Mouse (Mus musculus): Measurements from ENCODE around the gene 1700017N19Rik. TPM values are rescaled to one million over a fixed set of nuclear protein-coding genes. Genes with fewer than 3 reads are reported as not detected.

1700017N19Rik gene
- total and polyA plus RNA-seq, 3 experiments = not detected

DNA sequence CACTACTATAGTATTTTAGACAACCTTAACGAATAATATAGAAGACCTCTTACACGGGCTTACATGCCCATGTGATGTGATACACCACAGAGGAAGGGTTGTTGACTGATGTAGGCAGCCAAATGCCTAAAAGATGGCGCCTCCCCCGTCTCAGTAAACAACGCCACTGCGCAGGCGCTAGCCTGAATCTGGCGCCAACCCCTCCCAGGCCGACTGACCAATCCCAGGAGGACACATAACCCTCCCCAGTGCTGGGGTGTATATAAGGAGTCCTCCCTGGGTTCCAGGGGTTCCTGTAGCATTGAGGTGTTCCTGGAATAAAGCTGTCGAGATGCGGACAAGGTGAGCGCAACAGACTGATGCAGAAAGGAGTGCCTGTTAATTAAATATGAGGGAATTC is 29.8 kb downstream of the 1700017N19Rik start:
- Histone ChIP-seq H3K27ac (ENCODE audit: control insufficient read depth, low read depth, low read length) (no peak overlapping the region), H3K36me3 (ENCODE audit: control insufficient read depth in 1 of 2, insufficient read depth in 2 of 2, low read length in 2 of 2) (no peaks in the 10 kb centered on the region), H3K4me1 (ENCODE audit: control insufficient read depth in 1 of 2, insufficient read depth in 2 of 2, low read length in 2 of 2) (no peaks in the 10 kb centered on the region), H3K4me3 (ENCODE audit: control insufficient read depth in 1 of 2, insufficient read depth in 1 of 2, low read depth in 2 of 2, low read length in 2 of 2) (no peak overlapping the region), H3K79me2 (ENCODE audit: control insufficient read depth, insufficient read depth, low read length, poor library complexity) (no peaks in the 10 kb centered on the region), H3K9me3 (replicated peaks; ENCODE audit: insufficient read depth, low read length) (no peaks in the 10 kb centered on the region), H3K9ac (ENCODE audit: control insufficient read depth, low read depth, low read length, poor library complexity, severe bottlenecking) (no peak overlapping the region), H3K27me3 (ENCODE audit: control insufficient read depth in 1 of 2, insufficient read depth in 2 of 2, low read length in 2 of 2) (peaks cover 0 to 2% of the 10 kb centered on the region in 2 experiments; a peak in 3 of 4 replicates)
- no peak for DNase-seq (ENCODE audit: low read depth, low spot score)
- TF ChIP-seq SMC3 (IDR thresholded peaks at IDR 0.05; ENCODE audit: low read depth, low read length) = no peak
- no peak for TF ChIP-seq SIN3A (IDR thresholded peaks at IDR 0.05; ENCODE audit: low read length)
- no peak for TF ChIP-seq MAX (IDR thresholded peaks at IDR 0.05; ENCODE audit: low read length)
- TF ChIP-seq CHD1 (IDR thresholded peaks at IDR 0.05; ENCODE audit: low read depth, low read length) = no peak
- no peak for TF ChIP-seq MXI1 (IDR thresholded peaks at IDR 0.05; ENCODE audit: low read depth, low read length)
- TF ChIP-seq ZNF384 (IDR thresholded peaks at IDR 0.05; ENCODE audit: low read depth, low read length) = no peak
- no peak for TF ChIP-seq RAD21 (IDR thresholded peaks at IDR 0.05; ENCODE audit: low read depth, low read length)
- no peak for TF ChIP-seq ZC3H11A (IDR thresholded peaks at IDR 0.05; ENCODE audit: low read depth, low read length)
- TF ChIP-seq E2F4 (IDR thresholded peaks at IDR 0.05; ENCODE audit: borderline replicate concordance, low read depth, low read length) = no peak
- TF ChIP-seq POLR2AphosphoS5 (IDR thresholded peaks at IDR 0.05; ENCODE audit: borderline replicate concordance, low read depth, low read length) = no peak
- TF ChIP-seq MAZ (IDR thresholded peaks at IDR 0.05; ENCODE audit: low read depth, low read length) = no peak
- no peak for TF ChIP-seq NELFE (IDR thresholded peaks at IDR 0.05; ENCODE audit: low read depth, low read length)
- no peak for TF ChIP-seq UBTF (IDR thresholded peaks at IDR 0.05; ENCODE audit: borderline replicate concordance, insufficient read depth, low read depth, low read length)
- no peak for TF ChIP-seq GABPA (IDR thresholded peaks at IDR 0.05; ENCODE audit: low read depth, low read length)
- no peak for TF ChIP-seq GATA1 (IDR thresholded peaks at IDR 0.05; ENCODE audit: low read depth, low read length)
- TF ChIP-seq EP300 (IDR thresholded peaks at IDR 0.05; ENCODE audit: low read depth in 1 of 2, low read length in 2 of 2) = no peak
- no peak for TF ChIP-seq TBP (IDR thresholded peaks at IDR 0.05; ENCODE audit: low read depth, low read length)
- TF ChIP-seq CHD2 (IDR thresholded peaks at IDR 0.05; ENCODE audit: low read length) = no peak

DNA sequence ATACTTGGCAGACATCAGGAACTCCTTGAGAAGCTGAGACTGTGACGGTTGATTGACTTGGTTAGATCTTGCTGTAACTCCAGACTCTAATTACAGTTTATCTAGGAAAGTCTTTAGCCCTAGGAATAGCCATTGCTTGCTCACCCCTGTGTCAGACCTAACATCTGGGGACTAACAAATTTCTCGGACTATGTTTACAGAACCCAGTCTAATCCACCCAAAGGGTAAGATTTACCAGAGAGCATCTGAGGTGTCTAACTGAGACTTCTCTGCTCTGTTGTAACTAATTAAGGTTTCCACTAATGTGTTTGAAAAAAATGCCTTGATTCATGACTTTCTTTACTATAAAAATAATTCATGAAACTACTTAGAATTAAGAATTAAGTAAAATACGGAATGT is 32.2 kb downstream of the 1700017N19Rik start:
- H3K27ac ChIP-seq (ENCODE audit: control insufficient read depth, low read depth, low read length) = no peak overlapping the region
- H3K36me3 ChIP-seq (ENCODE audit: control insufficient read depth in 1 of 2, insufficient read depth in 2 of 2, low read length in 2 of 2) = no peaks in the 10 kb centered on the region
- TF ChIP-seq NRF1 (IDR thresholded peaks at IDR 0.05; ENCODE audit: insufficient read depth, low read depth, low read length, poor library complexity, severe bottlenecking) (no peak), RCOR1 (IDR thresholded peaks at IDR 0.05; ENCODE audit: low read depth, low read length) (no peak), RAD21 (IDR thresholded peaks at IDR 0.05; ENCODE audit: low read depth, low read length) (no peak), MXI1 (IDR thresholded peaks at IDR 0.05; ENCODE audit: low read depth, low read length) (no peak), CHD2 (IDR thresholded peaks at IDR 0.05; ENCODE audit: low read length) (no peak), TCF12 (IDR thresholded peaks at IDR 0.05; ENCODE audit: low read depth, low read length) (no peak), TBP (IDR thresholded peaks at IDR 0.05; ENCODE audit: low read depth, low read length) (no peak), BHLHE40 (IDR thresholded peaks at IDR 0.05; ENCODE audit: borderline replicate concordance, low read depth, low read length) (no peak), POLR2AphosphoS5 (IDR thresholded peaks at IDR 0.05; ENCODE audit: borderline replicate concordance, low read depth, low read length) (no peak), JUND (IDR thresholded peaks at IDR 0.05; ENCODE audit: low read depth, low read length) (no peak), ZMIZ1 (IDR thresholded peaks at IDR 0.05; ENCODE audit: low read depth, low read length) (no peak)
- no peak for DNase-seq (ENCODE audit: low read depth, low spot score)
- H3K4me1 ChIP-seq (ENCODE audit: control insufficient read depth in 1 of 2, insufficient read depth in 2 of 2, low read length in 2 of 2) = no peaks in the 10 kb centered on the region
- H3K4me3 ChIP-seq (ENCODE audit: control insufficient read depth in 1 of 2, insufficient read depth in 1 of 2, low read depth in 2 of 2, low read length in 2 of 2) = no peak overlapping the region
- H3K27me3 ChIP-seq (ENCODE audit: control insufficient read depth in 1 of 2, insufficient read depth in 2 of 2, low read length in 2 of 2) = peaks cover 1 to 2% of the 10 kb centered on the region in 2 experiments; a peak in 3 of 4 replicates
- no peaks in the 10 kb centered on the region for H3K79me2 ChIP-seq (ENCODE audit: control insufficient read depth, insufficient read depth, low read length, poor library complexity)
- no peaks in the 10 kb centered on the region for H3K9me3 ChIP-seq (replicated peaks; ENCODE audit: insufficient read depth, low read length)
- no peak overlapping the region for H3K9ac ChIP-seq (ENCODE audit: control insufficient read depth, low read depth, low read length, poor library complexity, severe bottlenecking)

Data from MEL (cell line).